Mouse (Mus musculus) heart, embryonic 12.5 days (tissue): ENCODE measurements around the gene Ddx49. TPM values are rescaled to one million over a fixed set of nuclear protein-coding genes. Genes with fewer than 3 reads are reported as not detected.

Experiments
- ATAC-seq: fragments of 200-750 bp; cut with Nextera tagmentation; 2 replicates; pipeline ENCODE4 v1.8.0; 2017; ENCODE audit warnings: moderate TSS enrichment, moderate library complexity; ENCODE audit not compliant: insufficient number of reproducible peaks, low FRiP score
- H3K27ac ChIP-seq: fragments of 300-500 bp; sonication (generic); 2 replicates; pipeline ENCODE4 v1.5.1; 2016; ENCODE audit warnings: mild to moderate bottlenecking, moderate library complexity; ENCODE audit not compliant: poor library complexity, severe bottlenecking
- H3K27me3 ChIP-seq: fragments of 300-500 bp; sonication (generic); replicated peaks from 2 replicates; pipeline ENCODE4 v1.6.1; 2016; ENCODE audit warnings: mild to moderate bottlenecking, moderate library complexity
- H3K36me3 ChIP-seq: fragments of 300-500 bp; sonication (generic); 2 replicates; pipeline ENCODE4 v1.6.1; 2016; ENCODE audit warnings: mild to moderate bottlenecking, moderate library complexity
- H3K4me1 ChIP-seq: fragments of 300-500 bp; sonication (generic); replicated peaks from 2 replicates; pipeline ENCODE4 v1.6.1; 2016; ENCODE audit warnings: mild to moderate bottlenecking
- H3K4me2 ChIP-seq: fragments of 300-500 bp; sonication (generic); 2 replicates; pipeline ENCODE4 v1.6.1; 2016; ENCODE audit warnings: mild to moderate bottlenecking, moderate library complexity
- H3K4me3 ChIP-seq: fragments of 300-500 bp; sonication (generic); 2 replicates; pipeline ENCODE4 v1.5.1; 2016; ENCODE audit warnings: mild to moderate bottlenecking
- H3K9ac ChIP-seq: fragments of 300-500 bp; sonication (generic); 2 replicates; pipeline ENCODE4 v1.6.1; 2016; ENCODE audit warnings: mild to moderate bottlenecking, moderate library complexity
- H3K9me3 ChIP-seq: fragments of 300-500 bp; sonication (generic); replicated peaks from 2 replicates; pipeline ENCODE4 v1.6.1; 2016; ENCODE audit warnings: mild to moderate bottlenecking, moderate library complexity
- WGBS: fragments of 180-500 bp; shearing (Covaris S2); methylation state at CpG from one replicate; pipeline ENCODE4 v1.1.7; 2016; 5-methylcytosine and 5-hydroxymethylcytosine counted together
- polyA plus RNA-seq: library from polyadenylated mRNA; unstranded; fragments of >200 nt; fragmentation: Nextera tagmentation; extraction: Ambion mirVana; gene quantifications from 2 replicates; pipeline ENCODE4 v1.2.1, GENCODE M21; 2016

Gene Ddx49
- polyA plus RNA-seq, result 32.8 and 34.3 TPM in 2 replicates

- H3K9ac ChIP-seq, result peak within 1 kb of the TSS; percentile 94
- H3K27ac ChIP-seq, result peak within 1 kb of the TSS; percentile 67; the same call in 1 of the 2 replicates
- peaks cover 25% of the 10 kb centered on the region for H3K4me1 ChIP-seq
- no peaks in the 10 kb centered on the region for H3K27me3 ChIP-seq
- H3K9me3 ChIP-seq, result no peaks in the 10 kb centered on the region
- ATAC-seq, result peak; percentile 90
- H3K36me3 ChIP-seq, result peaks cover 60% of the 10 kb centered on the region
- peak within 1 kb of the TSS; percentile 94 for H3K4me2 ChIP-seq
- H3K4me3 ChIP-seq, result peak within 1 kb of the TSS; percentile 96
- under 1% methylated on average over 40 of the region's 40 CpGs for WGBS
These were observed at the start of gene Ddx49, which contains the start of gene Cope for GRCm38 (mm10) chr8:70302358-70302890. TSS of gene Ddx49 (minus strand) at chr8:70302489. TSS of gene Cope (plus strand) at chr8:70302518.

GRCm38 (mm10) chr8:70352000-70352384, 49.7 kb upstream of the Ddx49 start:
- peak overlapping the region; percentile 99 for H3K4me2 ChIP-seq
- H3K36me3 ChIP-seq, result peaks cover 23% of the 10 kb centered on the region
- H3K27ac ChIP-seq, result no peak overlapping the region
- peak overlapping the region; percentile 96 for H3K4me3 ChIP-seq
- no peaks in the 10 kb centered on the region for H3K27me3 ChIP-seq
- peaks cover 54% of the 10 kb centered on the region for H3K4me1 ChIP-seq
- WGBS, result 30% methylated on average over 3 of the region's 3 CpGs
- no peak for ATAC-seq
- H3K9me3 ChIP-seq, result 0 out of 2 replicates have a peak, but pooled peaks cover 2% of the 10 kb centered on the region
- peak overlapping the region; percentile 98 for H3K9ac ChIP-seq

GRCm38 (mm10) chr8:70351035-70351999, 49.0 kb upstream of the Ddx49 start:
- Histone ChIP-seq H3K9ac (peak overlapping the region; percentile 98), H3K4me2 (peak overlapping the region; percentile 99), H3K27ac (peak overlapping the region; percentile 10; the same call in 1 of the 2 replicates), H3K36me3 (peaks cover 27% of the 10 kb centered on the region), H3K9me3 (no peaks in the 10 kb centered on the region), H3K27me3 (no peaks in the 10 kb centered on the region), H3K4me1 (peaks cover 54% of the 10 kb centered on the region), H3K4me3 (peak overlapping the region; percentile 96)
- ATAC-seq, result no peak
- 53% methylated on average over 15 of the region's 15 CpGs for WGBS

- no peaks in the 10 kb centered on the region for H3K27me3 ChIP-seq
- no peak overlapping the region for H3K27ac ChIP-seq
- peaks cover 51% of the 10 kb centered on the region for H3K4me1 ChIP-seq
- H3K9me3 ChIP-seq, result no peaks in the 10 kb centered on the region
- H3K9ac ChIP-seq, result no peak overlapping the region
- no peak for ATAC-seq
- peaks cover 48% of the 10 kb centered on the region for H3K36me3 ChIP-seq
- 78% methylated on average over 1 of the region's 1 CpGs for WGBS
- H3K4me3 ChIP-seq, result no peak overlapping the region
- H3K4me2 ChIP-seq, result no peak overlapping the region
These were observed 45.7 kb upstream of the Ddx49 start for GRCm38 (mm10) chr8:70347860-70348420.

- WGBS, result 86% methylated on average over 4 of the region's 4 CpGs
- no peaks in the 10 kb centered on the region for H3K9me3 ChIP-seq
- peaks cover 53% of the 10 kb centered on the region for H3K36me3 ChIP-seq
- no peak overlapping the region for H3K27ac ChIP-seq
- H3K9ac ChIP-seq, result no peak overlapping the region
- no peak overlapping the region for H3K4me3 ChIP-seq
- H3K4me1 ChIP-seq, result peaks cover 51% of the 10 kb centered on the region
- ATAC-seq, result no peak
- no peaks in the 10 kb centered on the region for H3K27me3 ChIP-seq
- no peak overlapping the region for H3K4me2 ChIP-seq
These were observed 45.2 kb upstream of the Ddx49 start for GRCm38 (mm10) chr8:70347443-70347842.

GRCm38 (mm10) chr8:70344279-70344678, 42.0 kb upstream of the Ddx49 start:
- H3K4me1 ChIP-seq, result peaks cover 27% of the 10 kb centered on the region
- ATAC-seq, result no peak
- WGBS, result 81% methylated on average over 2 of the region's 2 CpGs
- H3K27ac ChIP-seq, result no peak overlapping the region
- no peaks in the 10 kb centered on the region for H3K9me3 ChIP-seq
- no peak overlapping the region for H3K4me2 ChIP-seq
- H3K4me3 ChIP-seq, result no peak overlapping the region
- H3K36me3 ChIP-seq, result peaks cover 76% of the 10 kb centered on the region
- no peak overlapping the region for H3K9ac ChIP-seq
- H3K27me3 ChIP-seq, result no peaks in the 10 kb centered on the region

- Histone ChIP-seq H3K36me3 (peaks cover 76% of the 10 kb centered on the region), H3K27me3 (no peaks in the 10 kb centered on the region), H3K9me3 (no peaks in the 10 kb centered on the region), H3K27ac (no peak overlapping the region), H3K9ac (no peak overlapping the region), H3K4me2 (no peak overlapping the region), H3K4me1 (peaks cover 21% of the 10 kb centered on the region), H3K4me3 (no peak overlapping the region)
- 61% methylated on average over 6 of the region's 6 CpGs for WGBS
- 0 out of 2 replicates have a peak, but pooled peaks have one; percentile 27 for ATAC-seq
These were observed 41.4 kb upstream of the Ddx49 start for GRCm38 (mm10) chr8:70343696-70344095.

GRCm38 (mm10) chr8:70343076-70343475, 40.8 kb upstream of the Ddx49 start:
- peaks cover 76% of the 10 kb centered on the region for H3K36me3 ChIP-seq

GRCm38 (mm10) chr8:70342007-70342406, 39.7 kb upstream of the Ddx49 start:
- Histone ChIP-seq H3K36me3 (peaks cover 85% of the 10 kb centered on the region), H3K27me3 (no peaks in the 10 kb centered on the region), H3K4me3 (no peak overlapping the region), H3K9ac (no peak overlapping the region), H3K27ac (no peak overlapping the region), H3K4me2 (no peak overlapping the region), H3K4me1 (peaks cover 13% of the 10 kb centered on the region; the same call in 1 of the 2 replicates), H3K9me3 (no peaks in the 10 kb centered on the region)
- 90% methylated on average over 14 of the region's 14 CpGs for WGBS
- no peak for ATAC-seq

More at GRCm38 (mm10) chr8:70343076-70343475, 40.8 kb upstream of the Ddx49 start:
- H3K4me1 ChIP-seq, result peaks cover 15% of the 10 kb centered on the region; the same call in 1 of the 2 replicates
- H3K9me3 ChIP-seq, result no peaks in the 10 kb centered on the region
- ATAC-seq, result no peak
- H3K4me2 ChIP-seq, result no peak overlapping the region
- no peak overlapping the region for H3K27ac ChIP-seq
- no peaks in the 10 kb centered on the region for H3K27me3 ChIP-seq
- no peak overlapping the region for H3K4me3 ChIP-seq
- 87% methylated on average over 7 of the region's 7 CpGs for WGBS
- H3K9ac ChIP-seq, result no peak overlapping the region

- Histone ChIP-seq H3K4me3 (no peak overlapping the region), H3K4me2 (no peak overlapping the region), H3K4me1 (peaks cover 13% of the 10 kb centered on the region; the same call in 1 of the 2 replicates), H3K9me3 (no peaks in the 10 kb centered on the region), H3K27me3 (no peaks in the 10 kb centered on the region), H3K9ac (no peak overlapping the region; the same call in 1 of the 2 replicates), H3K27ac (no peak overlapping the region), H3K36me3 (peaks cover 88% of the 10 kb centered on the region)
- WGBS, result 87% methylated on average over 7 of the region's 7 CpGs
- ATAC-seq, result no peak
These were observed 38.4 kb upstream of the Ddx49 start for GRCm38 (mm10) chr8:70340659-70341058.

GRCm38 (mm10) chr8:70338931-70339330, 36.6 kb upstream of the Ddx49 start:
- no peaks in the 10 kb centered on the region for H3K9me3 ChIP-seq
- H3K36me3 ChIP-seq, result peaks cover 100% of the 10 kb centered on the region
- whole genome bisulfite sequencing, result 88% methylated on average over 7 of the region's 7 CpGs
- no peak overlapping the region for H3K4me2 ChIP-seq
- H3K27ac ChIP-seq, result no peak overlapping the region
- ATAC-seq, result no peak
- H3K9ac ChIP-seq, result no peak overlapping the region
- H3K4me1 ChIP-seq, result 0 out of 2 replicates have a peak, but pooled peaks cover 7% of the 10 kb centered on the region
- no peak overlapping the region for H3K4me3 ChIP-seq
- no peaks in the 10 kb centered on the region for H3K27me3 ChIP-seq
